Mouse (Mus musculus): ENCODE measurements at regions not wholly inside any gene's neighbourhood (a gene's known extent, or its start where the extent isn't known, plus 50 kb on each side); places are given as distances from the start of the nearest gene placed in this dataset.

- DNase-seq (ENCODE audit: low read depth, low spot score): no peak
Measured at GRCm38 (mm10) chr16:75663871-75664270, 71.2 kb downstream of the Rbm11 start.

- no peak for DNase-seq (ENCODE audit: low read depth, low spot score)
Measured at GRCm38 (mm10) chr16:75667589-75667988, 74.9 kb downstream of the Rbm11 start.

GRCm38 (mm10) chr16:75672112-75672511 lies 79.5 kb downstream of the Rbm11 start:
- no peak for DNase-seq (ENCODE audit: low read depth, low spot score)

GRCm38 (mm10) chr16:75675871-75676270 lies 83.2 kb downstream of the Rbm11 start:
- DNase-seq (ENCODE audit: low read depth, low spot score): peak; percentile 71

GRCm38 (mm10) chr16:75677180-75677579 lies 84.5 kb downstream of the Rbm11 start:
- no peak for DNase-seq (ENCODE audit: low read depth, low spot score)
